Mouse (Mus musculus) urinary bladder, postnatal 14 days (tissue): ENCODE data around the gene Ramp2.

Experiments used
- DNase-seq: peaks from one replicate; pipeline ENCODE4 v3.0.0; 2021; ENCODE audit warnings: low spot score

Gene Ramp2

DNA sequence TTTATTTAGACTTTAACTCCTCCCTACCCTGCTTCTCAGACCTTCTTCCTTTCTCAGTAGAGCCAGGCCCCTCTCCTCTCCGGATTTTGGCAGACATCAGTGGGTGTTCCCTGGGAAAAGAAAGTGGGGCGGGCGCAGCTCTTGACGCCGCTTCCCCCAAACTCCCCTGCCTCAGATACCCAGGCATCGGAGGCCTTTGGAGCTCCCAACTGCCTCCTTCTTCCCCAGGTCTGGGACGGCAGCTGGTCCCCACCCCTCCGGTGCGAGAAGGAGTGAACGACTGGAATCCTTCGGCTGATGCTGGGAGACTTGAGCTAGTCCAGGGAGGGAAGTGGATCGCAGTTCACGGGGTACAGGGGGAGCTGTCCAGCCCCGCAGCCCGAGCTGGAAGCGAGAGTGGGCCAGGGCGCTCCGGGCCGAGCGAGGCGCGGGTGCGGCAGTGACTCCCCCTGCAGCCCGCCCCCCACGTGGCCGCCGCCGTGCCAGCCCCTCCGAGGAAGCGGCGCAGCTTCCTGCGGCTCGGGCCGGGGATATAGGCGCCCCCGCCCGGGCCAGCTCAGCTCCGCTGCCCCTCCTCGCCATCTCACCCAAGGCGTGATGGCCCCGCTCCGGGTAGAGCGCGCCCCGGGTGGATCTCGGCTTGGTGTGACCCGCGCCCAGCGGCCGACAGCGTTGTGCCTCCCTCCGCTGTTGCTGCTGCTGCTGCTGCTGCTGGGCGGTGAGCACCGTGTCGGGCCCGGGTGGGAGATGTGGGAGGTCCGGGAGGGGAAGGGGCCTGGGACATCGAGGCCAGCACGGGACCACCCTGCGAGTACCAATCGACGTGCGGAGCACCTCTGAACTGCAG, at the start of gene Ramp2:
Gene Ramp2, plus strand, starts transcription at position 174 of the 847 bp plus-strand sequence.
- peak; percentile 42 for DNase-seq

DNA sequence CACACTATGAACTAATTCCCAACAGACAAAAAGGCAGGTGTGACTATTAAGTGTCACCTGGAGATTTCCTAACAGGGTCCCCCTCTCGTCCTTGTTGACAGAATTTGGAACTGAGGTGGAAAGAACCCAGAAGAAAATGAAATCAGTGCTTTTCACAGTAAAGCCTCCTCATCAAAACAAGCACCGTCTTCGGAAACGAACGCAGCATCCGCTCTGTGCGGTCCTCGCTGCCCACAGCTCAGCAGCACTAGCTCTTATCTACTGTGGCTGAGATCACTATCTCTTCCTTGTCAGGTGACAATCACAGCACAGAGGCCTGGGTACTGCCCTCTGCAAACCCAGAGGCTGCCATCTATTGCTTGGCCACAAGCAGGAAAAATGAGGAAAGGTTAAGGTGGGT, 49.7 kb upstream of the Ramp2 start:
- DNase-seq: no peak

DNA sequence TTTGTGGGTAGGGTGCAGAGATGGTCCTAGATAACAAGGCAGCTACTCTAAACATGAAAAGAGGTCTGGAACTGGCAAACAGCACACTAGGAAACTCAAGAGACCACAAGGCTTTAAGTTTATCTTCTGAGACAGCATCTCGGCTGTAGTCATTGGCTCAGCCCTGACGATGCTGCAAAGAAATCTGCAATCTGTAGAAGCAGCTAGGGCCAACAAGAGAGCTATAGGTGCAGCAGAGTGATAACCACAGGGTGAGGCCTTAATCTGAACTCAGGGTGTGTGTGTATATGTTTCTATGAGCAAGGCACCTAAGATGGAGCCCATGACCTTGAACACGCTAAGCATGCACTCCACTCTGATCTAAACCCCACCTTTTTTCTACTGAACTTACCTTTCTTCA, 46.3 kb upstream of the Ramp2 start:
- DNase-seq: no peak

DNA sequence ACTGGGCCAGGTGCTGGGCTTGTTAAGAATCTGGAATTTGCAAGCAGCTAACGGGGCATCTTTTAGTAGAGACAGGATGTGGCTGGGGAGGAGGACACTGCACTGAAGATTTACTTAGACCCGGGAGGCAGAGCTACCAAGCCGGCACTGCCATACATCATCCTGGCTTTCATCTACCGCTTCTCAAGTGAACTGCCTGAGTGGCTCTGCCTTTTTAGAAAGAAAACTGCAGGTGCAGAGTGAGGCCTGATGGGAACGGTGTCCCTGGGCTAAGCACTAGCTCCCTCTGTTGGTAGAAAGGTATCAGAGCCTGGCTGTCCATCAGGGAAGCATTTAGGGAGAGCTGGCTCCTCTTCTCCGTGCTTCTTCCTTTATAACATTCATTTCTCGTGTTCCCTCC, 44.8 kb upstream of the Ramp2 start:
- no peak for DNase-seq

DNA sequence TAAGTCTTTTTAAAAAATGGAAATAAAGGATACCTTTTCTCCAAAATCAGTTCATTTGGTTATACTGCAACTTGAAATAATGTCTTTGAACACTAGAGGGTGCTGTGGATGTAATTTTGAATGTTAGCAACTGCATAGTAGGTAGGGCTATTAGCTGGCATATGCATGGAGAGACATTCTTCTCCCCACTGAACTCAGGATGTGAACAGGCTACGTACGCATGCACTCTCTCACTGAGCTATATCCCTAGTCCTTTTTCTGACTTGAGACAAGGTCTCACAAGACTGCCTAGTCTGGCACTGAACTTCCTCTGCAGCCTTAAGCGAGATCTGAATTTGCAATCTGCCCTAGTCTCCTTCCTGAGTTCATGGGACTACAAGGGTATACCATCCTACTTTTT, 33.9 kb upstream of the Ramp2 start:
- no peak for DNase-seq

DNA sequence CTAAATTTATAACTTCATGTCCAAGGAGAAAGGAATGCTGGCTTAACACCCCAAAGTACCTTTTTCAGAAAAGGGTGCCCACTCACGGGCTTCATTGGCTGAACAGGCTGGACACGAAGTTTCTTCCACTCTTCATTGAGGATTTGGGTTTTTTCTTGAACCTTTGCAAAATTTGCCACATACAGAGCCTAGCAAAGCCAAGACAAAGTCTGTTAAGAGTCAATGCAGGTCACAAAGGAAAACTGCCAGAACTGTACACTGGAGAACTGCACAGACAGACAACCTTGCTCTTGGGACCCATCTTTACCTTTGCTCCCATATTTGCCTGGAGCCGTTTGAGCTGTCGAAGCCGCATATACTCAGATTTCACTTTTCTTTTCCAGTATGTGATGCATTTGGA, 28.9 kb upstream of the Ramp2 start:
- no peak for DNase-seq

DNA sequence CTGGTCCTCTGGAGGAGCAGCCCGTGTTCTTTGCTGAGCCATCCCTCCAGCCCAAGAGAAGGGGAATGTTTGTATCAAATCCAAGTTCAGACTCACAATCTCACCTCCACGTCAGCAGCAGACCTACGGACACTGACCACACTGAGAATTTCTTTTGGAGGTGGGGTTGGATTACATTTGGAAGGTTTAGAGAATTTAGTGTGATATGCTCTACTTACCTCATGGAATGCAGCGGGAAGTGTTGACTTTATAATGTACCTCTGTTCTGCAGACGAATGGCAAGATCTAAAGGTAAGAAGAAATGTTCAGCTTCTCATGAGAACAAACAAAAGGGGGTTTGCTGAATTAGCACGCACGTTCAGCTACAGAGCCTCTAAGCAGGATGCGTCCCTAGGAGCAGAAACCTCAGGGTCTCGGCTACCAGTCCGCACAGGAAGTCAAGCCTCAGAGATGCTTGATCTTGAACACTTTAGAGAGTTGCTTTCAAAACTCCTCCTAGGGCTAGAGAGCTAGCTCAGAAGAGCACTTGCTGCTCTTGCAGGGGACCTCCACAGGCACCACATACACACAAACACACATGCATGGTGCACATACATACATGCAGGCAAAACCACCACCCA, 27.3 kb upstream of the Ramp2 start:
- DNase-seq: no peak

DNA sequence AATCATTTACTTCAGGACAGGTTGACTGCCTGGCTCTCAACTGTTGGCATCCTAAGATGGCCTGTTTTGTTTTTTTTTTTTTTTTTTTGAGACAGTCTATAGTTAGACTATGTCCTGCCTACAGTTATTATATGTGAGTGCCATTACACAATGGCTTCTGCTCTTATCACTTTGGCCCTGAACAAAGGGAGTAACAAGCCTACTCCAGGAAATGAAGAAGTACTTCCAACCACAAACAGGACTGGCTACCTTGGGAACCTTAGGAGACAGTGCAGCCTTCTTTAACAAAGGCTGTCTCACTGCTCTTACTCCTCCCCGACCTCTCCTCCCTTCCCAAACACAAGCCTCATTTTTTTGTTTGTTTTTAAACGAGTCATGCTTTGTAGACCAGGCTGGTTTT, 25.0 kb upstream of the Ramp2 start:
- no peak for DNase-seq

DNA sequence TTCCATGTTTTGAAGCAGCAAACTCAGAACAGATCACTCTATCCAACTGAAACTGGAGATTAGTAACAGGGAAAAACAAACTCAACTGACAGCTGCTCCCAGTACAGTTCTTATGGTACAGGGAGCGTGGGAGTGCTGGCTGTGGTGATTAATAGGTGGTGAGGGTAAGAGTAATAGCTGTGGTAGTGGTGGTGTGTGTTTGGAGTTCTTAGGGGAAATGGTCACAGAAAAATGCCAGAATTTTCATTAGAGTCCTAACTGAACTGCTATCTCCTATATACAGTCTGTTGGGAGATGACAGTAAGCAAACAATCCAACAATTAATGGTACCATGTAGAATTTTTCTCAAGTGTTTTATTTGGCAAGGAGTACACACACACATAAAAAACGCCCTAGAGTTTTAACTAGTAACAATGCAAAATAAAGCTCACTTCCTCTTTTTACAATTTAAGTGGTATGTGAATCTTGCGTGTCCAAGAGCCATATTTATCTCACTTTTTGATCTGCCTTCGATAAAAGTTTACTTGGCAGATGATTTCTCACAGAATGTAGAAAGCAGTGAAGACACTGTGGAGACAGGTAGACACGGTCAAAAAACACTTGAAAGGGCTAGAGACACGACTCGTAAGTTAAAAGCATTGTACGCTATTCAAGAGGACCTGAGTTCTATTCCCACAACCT, 24.4 kb upstream of the Ramp2 start:
- no peak for DNase-seq

DNA sequence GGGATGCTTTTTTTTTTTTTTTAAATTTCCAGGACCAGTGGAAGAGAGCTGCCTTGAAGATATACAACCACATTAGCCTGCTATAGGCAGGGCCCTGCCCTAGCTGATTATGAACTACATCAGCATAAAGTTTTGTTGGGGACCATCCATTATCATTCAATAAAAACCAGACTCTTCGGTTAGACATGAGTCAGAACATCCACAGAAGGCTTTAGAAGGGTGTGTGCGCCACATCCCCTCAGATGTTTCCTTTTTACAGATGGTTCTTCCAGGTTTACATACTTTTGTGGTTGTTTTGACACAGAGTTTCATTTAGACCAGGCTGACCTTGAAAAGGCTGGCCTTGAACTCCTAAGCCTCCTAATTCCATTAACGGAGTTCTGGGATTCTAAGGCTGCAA, 21.5 kb upstream of the Ramp2 start:
- no peak for DNase-seq

DNA sequence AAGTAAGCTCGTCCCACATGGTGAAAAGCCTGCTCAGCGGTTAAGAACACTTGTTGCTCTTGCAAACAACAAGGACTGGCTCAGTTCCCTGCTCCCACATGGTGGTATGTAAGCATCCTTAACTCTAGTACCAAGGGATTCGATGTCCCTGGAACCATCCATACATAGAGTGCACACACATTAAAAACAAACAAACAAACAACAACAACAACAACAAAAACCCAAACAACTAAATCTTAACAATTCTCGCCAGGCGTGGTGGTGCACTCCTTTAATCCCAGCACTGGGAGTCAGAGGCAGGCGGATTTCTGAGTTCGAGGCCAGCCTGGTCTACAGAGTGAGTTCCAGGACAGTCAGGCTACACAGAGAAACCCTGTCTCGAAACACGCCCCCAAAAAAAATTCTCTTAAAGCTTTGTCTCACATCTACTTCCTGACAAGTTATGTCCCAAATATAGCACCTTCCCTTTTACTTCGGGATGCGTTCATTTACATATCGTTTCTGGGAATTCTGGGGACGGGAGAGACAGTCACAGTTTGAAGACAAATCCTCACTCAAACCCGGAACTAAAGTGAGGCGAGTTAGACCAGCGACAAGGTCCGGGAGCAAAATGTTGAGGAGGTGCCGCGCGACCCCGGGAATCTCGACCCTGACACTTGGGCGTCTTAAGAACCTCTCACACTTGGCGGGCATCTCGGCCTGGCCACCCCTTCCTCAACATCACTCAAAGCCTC, 20.3 kb upstream of the Ramp2 start:
- DNase-seq: no peak

DNA sequence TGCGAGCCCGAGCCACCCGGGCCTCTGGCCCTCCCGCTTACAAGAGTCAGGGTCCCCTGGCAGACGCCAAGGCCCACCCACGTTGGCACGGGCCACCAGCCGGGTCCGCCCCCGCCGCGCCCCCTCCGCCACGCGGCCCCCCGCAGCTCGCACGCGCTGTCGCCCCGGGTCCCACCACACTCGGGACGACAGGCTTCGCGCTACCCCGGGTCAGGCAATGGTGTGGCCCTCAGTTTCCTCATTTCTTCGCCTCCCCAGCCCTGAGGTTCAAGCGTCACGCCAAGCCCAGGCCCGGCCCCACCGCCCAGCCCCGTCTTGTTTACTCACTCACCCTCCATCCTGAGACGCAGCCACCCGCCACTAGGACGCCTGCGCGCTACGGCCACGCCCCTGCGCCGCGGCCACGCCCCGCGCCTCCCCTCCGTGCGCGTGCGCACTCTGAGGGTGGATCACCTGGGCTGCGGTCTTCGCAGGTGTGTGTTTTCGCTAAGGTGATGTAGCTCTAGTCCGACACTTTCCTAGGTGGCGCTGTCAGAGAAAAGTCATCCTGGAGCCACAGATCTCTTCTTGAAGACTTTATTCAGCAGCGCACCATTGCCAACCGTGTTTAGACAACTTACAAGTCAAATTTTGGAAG, 19.6 kb upstream of the Ramp2 start, which contains the start of gene Ezh1:
Gene Ezh1, minus strand, starts transcription at position 399 of the 637 bp plus-strand sequence.
- peak; percentile 93 for DNase-seq

DNA sequence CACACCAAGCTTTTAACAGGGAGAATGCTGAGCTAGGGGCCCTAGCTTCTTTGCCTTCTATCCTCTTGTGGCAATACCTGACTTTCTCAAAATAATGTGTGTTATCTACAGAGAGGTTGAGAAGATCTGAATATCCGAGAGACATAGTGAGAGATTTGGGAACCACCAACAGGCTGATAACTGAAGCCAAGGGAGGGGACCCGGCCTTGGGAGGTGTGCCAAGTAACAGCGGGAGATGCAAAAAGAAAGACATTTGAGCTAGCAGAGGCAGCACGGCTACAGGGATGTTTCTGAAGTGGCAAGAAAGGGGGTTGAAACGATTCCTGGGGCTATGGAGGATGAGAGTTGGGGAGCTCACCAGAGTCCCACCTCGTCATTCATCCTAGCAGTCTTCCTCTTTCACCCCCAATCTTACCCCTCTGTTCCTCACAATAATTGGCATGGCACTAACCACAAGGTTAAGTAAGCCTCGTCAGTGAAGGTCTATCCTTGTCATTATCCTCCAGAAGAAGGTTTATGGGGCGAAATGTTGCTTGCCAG, 16.4 kb upstream of the Ramp2 start:
- peak; percentile 32 for DNase-seq

DNA sequence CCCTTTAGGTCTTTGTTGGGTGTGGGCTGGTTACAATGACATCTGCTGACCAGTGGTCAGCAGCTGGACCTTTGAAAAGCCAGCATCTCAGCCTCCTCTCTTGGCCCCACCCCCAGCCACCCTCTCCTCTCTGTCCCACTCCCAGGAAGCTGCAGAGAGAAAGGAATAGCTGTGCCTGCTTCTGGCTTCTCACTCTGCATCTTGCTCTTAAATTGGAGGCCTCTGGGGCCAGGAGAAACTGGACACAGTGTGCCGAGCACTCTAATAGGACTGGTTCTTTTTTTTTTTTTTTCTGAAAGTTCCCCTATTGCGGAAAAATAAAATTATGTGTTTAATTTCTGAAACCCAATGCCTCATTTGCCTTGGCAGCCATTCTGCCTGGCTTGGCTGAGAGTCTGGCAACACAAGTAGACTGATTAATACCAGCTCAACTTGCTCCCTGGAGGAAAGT, 15.7 kb upstream of the Ramp2 start:
- DNase-seq: peak; percentile 59

DNA sequence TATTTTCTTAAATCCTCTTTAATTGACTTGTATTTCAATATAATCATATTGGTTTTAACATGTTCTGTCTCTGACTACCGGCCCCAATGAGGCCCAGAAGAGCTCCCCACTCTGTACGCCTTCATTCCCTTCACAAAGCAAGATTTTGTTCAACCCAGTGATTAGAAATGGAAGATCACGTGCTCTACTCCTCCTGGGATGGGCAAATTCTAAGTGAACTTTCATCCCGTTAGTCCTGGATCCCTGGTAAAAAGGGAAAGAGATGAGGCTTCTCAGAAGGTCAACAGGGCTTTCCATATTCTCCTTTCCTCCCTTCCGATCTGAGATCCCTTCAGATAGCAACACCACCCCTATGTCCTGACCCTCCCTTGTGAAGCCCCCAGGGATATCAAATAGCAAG, 15.3 kb upstream of the Ramp2 start:
- no peak for DNase-seq

DNA sequence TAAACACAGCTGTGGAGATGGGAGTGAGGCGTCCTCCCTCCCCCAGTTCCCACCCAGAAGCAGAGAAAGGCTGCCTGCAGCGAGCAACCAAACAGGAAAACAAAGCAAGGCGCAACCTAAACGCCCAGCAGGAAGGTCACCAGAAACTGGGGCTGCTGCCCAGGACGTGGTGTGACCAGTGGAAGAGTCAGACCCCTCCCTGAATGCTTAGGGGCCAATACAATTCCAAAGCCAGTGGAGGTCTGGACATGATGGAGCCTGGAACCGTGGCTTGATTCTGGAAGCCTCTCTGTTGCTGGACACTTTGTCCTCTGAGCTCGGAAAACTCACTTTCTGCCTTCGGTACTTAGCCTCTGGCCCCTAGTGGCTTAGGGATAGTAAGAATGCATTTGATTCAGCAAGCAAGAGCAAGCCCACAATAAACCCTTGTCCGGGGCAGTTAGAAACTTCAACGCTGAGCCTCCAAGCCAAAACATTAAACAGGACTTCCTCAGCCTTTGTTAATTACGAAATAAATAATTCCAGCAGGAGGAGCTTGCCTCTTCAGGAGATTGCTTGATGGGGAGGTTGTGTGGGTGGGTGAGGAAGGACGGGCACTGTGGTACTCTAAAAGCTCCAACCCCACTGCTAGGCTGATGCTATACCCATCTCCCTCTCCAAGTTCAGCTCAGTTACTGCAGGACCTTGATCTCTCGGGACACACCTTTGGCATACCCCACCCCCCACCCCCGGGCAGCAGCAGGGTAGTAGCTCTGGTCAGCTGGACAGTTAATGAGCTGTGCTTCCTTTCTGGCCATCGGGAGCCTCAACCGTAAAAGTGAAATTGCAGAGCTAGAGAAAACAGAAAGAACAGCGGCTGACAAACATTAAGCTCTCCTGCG, 14.6 kb upstream of the Ramp2 start:
- peak; percentile 55 for DNase-seq

DNA sequence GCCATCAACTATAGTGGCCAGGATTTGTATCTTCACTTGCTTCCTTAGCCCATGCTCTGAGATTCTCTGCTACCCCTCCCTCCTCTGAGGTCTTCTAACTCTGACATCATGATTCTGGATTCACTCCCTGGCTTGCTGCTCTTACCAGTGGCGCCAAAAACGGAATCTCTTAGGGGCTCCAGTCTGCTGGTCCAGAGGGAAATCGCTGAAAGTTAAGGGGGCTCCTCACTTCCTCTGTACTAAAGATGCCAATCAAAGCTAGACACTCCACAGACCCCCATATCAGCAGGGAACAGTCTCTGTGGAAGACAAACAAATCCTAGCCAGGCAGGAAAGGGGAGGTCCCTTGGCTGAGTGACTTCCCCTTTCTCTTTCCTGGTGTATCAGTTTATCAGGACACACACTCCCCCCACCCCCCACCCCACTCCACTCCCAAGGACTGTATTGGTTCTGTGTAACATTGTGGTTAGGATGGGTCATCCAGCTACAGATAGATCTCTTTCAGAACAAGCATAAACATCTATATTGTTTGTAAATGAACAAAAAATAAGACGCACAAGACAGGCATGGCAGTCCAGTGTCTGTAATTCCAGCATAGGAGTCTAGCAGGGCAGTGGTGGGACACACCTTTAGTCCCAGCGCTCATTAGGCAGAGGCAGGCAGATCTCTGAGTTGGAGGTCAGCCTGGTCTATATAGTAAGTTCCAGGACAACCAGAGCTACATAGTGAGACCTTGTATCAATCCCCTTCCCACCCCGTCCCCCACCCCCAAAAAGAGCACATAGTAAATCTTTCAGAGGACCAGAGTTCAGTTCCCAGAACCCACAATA, 13.6 kb upstream of the Ramp2 start:
- no peak for DNase-seq

DNA sequence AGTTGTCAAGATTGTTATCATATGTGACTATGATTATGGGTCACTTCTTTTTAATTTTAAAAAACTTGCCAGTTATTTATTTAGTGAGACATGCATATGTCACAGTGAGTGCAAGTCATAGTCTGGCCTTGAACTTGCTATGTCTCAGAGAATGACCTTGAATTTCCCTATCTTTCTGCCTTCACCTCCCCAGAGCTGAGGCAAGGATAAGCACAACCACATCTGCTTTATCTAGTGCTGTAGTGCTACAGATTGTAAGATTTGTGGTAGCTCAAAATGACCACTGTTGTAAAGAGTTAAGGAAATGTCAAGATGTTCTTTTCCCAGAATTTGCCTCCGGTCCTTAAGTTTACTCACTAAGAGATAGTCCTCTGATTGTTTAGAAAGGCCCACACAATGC, 12.6 kb upstream of the Ramp2 start:
- DNase-seq: no peak

DNA sequence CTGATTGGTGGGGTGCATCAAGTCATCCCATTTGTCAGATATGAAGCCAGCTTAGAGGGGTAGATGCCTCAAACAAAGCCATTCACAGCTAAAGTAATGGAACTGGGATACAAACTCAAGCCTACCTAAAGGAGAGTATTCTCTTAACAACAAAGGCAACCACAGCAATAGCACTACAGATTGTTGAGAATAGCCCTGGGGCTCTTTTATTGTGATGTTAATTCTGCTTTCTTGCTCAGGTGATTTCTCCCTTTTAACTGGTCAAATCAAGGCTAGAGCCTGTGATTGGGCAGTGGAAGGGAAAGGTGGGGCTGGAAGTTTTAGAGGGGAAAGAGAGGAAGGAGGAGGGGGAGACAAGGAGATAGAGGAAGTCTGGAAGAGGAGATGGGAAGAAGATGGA, 11.7 kb upstream of the Ramp2 start:
- no peak for DNase-seq

DNA sequence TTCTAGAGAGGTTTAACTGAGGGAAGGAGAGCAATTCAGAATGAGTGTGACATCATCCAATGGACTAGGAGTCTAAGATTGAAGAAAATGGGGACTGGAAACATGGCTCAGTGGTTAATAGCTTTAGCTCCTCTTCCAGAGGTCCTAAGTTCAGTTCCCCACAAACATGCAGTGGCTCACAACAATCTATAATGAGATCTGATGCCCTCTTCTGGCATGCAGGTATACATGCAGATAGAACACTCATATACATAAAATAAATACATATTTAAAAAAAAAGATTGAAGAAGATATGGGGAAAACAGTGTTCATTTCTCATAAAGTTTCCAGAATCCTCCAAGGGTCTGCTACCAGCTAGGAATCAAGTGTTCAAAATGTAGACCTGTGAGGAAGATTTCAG, 10.4 kb upstream of the Ramp2 start:
- no peak for DNase-seq
